Mouse (Mus musculus): ENCODE data around the gene Prr5l.

DNA sequence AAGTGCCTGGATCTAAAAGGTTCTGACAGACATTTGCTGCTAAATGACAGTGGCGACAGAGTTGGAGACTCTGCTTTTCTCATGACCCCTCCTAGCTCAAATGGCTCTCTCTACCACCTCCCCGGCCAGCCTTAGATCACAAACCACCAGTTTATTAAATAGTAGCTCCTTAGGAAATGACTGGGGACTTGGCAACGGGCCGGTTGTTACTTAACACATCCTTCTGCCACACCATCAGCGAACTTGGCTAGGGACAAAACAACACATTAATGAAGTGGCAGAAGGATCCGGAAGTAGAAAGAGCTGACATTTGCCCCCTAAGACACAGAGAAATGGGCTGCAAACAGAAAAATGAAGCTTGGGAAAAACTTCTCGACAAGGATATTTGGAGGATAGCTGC, 130.4 kb downstream of the Prr5l start:
- TF ChIP-seq POLR2A (IDR thresholded peaks at IDR 0.05; ENCODE audit: control insufficient read depth, extremely low read depth, insufficient read depth, low read length, poor library complexity): no peak
- TF ChIP-seq CTCF (IDR thresholded peaks at IDR 0.05; ENCODE audit: borderline replicate concordance, control insufficient read depth, extremely low read depth, insufficient read depth, low read length, poor library complexity): no peak

Data from thymus, adult 2 months (tissue).